Mouse (Mus musculus) stomach, embryonic 14.5 days (tissue): ENCODE measurements around the gene Cers6. TPM values are rescaled to one million over a fixed set of nuclear protein-coding genes. Genes with fewer than 3 reads are reported as not detected.

Experiments
- ATAC-seq: fragments of 200-750 bp; cut with Nextera tagmentation; 2 replicates; pipeline ENCODE4 v1.8.0; 2017; ENCODE audit warnings: low read depth, moderate TSS enrichment; ENCODE audit not compliant: insufficient number of reproducible peaks, insufficient read depth, low FRiP score
- H3K27ac ChIP-seq: fragments of 300-500 bp; sonication (generic); 2 replicates; pipeline ENCODE4 v1.5.1; 2014; ENCODE audit warnings: mild to moderate bottlenecking, low read length, moderate library complexity, mixed read lengths
- H3K27me3 ChIP-seq: fragments of 300-500 bp; sonication (generic); 2 replicates; pipeline ENCODE4 v1.6.1; 2014; ENCODE audit warnings: low read length, control low read depth, mixed read lengths; ENCODE audit not compliant: control insufficient read depth, insufficient read depth
- H3K36me3 ChIP-seq: fragments of 300-500 bp; sonication (generic); 2 replicates; pipeline ENCODE4 v1.6.1; 2014; ENCODE audit warnings: mild to moderate bottlenecking, control low read depth, low read length, moderate library complexity, mixed read lengths; ENCODE audit not compliant: control insufficient read depth, insufficient read depth
- H3K4me1 ChIP-seq: fragments of 300-500 bp; sonication (generic); 2 replicates; pipeline ENCODE4 v1.6.1; 2014; ENCODE audit warnings: low read length, control low read depth, mixed read lengths; ENCODE audit not compliant: control insufficient read depth, insufficient read depth
- H3K4me2 ChIP-seq: fragments of 300-500 bp; sonication (generic); replicated peaks from 2 replicates; pipeline ENCODE4 v1.6.1; 2014; ENCODE audit warnings: low read depth, low read length, control low read depth
- H3K4me3 ChIP-seq: fragments of 300-500 bp; sonication (generic); 2 replicates; pipeline ENCODE4 v1.5.1; 2014; ENCODE audit warnings: low read depth, low read length, control low read depth
- H3K9ac ChIP-seq: fragments of 300-500 bp; sonication (generic); replicated peaks from 2 replicates; pipeline ENCODE4 v1.6.1; 2014; ENCODE audit warnings: low read depth, mild to moderate bottlenecking, control low read depth, low read length, moderate library complexity, mixed read lengths
- H3K9me3 ChIP-seq: fragments of 300-500 bp; sonication (generic); 2 replicates; pipeline ENCODE4 v1.6.1; 2016; ENCODE audit warnings: low read depth, low read length, control low read depth; ENCODE audit not compliant: control insufficient read depth
- WGBS: fragments of 180-500 bp; shearing (Covaris S2); extraction: QIAGEN DNeasy Blood & Tissue Kit; methylation state at CpG from one replicate; pipeline ENCODE4 v1.1.7; 2014; 5-methylcytosine and 5-hydroxymethylcytosine counted together
- polyA plus RNA-seq: library from polyadenylated mRNA; unstranded; fragments of >200 nt; fragmentation: Nextera tagmentation; extraction: Ambion mirVana; gene quantifications from 2 replicates; pipeline ENCODE4 v1.2.1, GENCODE M21; 2014

Cers6 gene
- polyA plus RNA-seq, 1 experiment from 2014 or later, result 37.5 TPM

GRCm38 (mm10) chr2:69015172-69015724 lies 154.0 kb downstream of the Cers6 start:
- no peak overlapping the region for H3K9ac ChIP-seq
- 0 out of 2 replicates have a peak, but pooled peaks cover 6% of the 10 kb centered on the region for H3K4me1 ChIP-seq
- no peak for ATAC-seq
- WGBS, result 83% methylated on average over 9 of the region's 9 CpGs
- H3K9me3 ChIP-seq, result no peaks in the 10 kb centered on the region
- H3K36me3 ChIP-seq, result no peaks in the 10 kb centered on the region
- H3K27ac ChIP-seq, result no peak overlapping the region
- no peak overlapping the region for H3K4me2 ChIP-seq
- no peaks in the 10 kb centered on the region for H3K27me3 ChIP-seq
- H3K4me3 ChIP-seq, result no peak overlapping the region

DNA sequence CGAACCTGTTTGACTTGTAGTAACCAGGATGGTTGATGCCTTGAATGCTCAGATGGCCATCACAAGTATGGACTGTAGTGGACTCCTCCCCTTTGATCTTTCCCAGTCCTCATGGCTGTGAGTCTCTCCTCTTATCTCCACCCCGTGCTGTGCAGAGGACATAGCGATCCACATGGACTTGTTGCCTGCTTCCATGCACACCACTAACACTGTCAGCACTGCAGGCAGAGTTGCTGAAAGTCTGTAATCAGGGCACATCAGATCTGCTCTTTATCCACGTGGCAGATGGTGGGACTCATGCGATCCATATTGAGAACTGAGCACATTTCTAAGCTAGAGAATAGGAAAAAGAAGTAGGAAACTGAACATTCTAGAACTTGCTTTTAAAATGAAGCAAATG lies 154.6 kb downstream of the Cers6 start:
- 83% methylated on average over 5 of the region's 5 CpGs for WGBS
- no peak for ATAC-seq

DNA sequence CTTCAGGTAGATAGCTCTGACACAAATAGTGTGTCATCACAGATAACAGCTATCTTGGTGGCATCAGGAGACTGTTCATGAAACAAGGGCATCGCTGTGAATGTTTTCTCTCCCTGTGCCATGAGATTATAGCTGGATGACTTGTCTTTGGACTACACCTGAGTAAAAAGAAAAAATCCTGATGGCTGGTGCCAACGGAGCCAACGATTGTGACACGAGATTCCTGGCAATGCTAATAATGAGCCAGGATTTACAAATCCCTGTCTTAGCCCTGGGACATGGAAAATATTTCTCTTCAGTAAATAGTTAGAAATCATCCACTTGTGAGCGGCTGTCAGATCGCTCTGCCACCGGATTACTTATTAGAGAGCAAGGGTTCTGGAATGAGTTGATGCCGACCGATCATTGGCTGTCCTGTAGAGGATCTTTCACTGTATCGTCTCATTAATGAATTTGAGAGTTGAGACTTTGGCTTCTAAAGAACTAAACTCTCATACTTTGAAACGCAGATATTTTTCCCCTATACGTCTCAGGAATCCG lies 157.9 kb downstream of the Cers6 start:
- H3K36me3 ChIP-seq, result no peaks in the 10 kb centered on the region
- H3K27ac ChIP-seq, result no peak overlapping the region
- no peaks in the 10 kb centered on the region for H3K27me3 ChIP-seq
- no peaks in the 10 kb centered on the region for H3K9me3 ChIP-seq
- 90% methylated on average over 13 of the region's 13 CpGs for WGBS
- H3K4me3 ChIP-seq, result no peak overlapping the region
- no peak for ATAC-seq
- H3K9ac ChIP-seq, result no peak overlapping the region
- H3K4me1 ChIP-seq, result peaks cover 10% of the 10 kb centered on the region; the same call in 1 of the 2 replicates
- no peak overlapping the region for H3K4me2 ChIP-seq

More for the DNA sequence above, 154.6 kb downstream of the Cers6 start:
- no peak overlapping the region for H3K4me2 ChIP-seq
- H3K9me3 ChIP-seq, result no peaks in the 10 kb centered on the region
- H3K9ac ChIP-seq, result no peak overlapping the region
- no peaks in the 10 kb centered on the region for H3K27me3 ChIP-seq
- peaks cover 10% of the 10 kb centered on the region; the same call in 1 of the 2 replicates for H3K4me1 ChIP-seq
- H3K36me3 ChIP-seq, result no peaks in the 10 kb centered on the region
- H3K27ac ChIP-seq, result no peak overlapping the region
- H3K4me3 ChIP-seq, result no peak overlapping the region

GRCm38 (mm10) chr2:69019821-69020489 lies 158.7 kb downstream of the Cers6 start:
- Histone ChIP-seq H3K4me2 (no peak overlapping the region), H3K9me3 (no peaks in the 10 kb centered on the region), H3K4me1 (peaks cover 10% of the 10 kb centered on the region; the same call in 1 of the 2 replicates), H3K9ac (no peak overlapping the region), H3K36me3 (no peaks in the 10 kb centered on the region), H3K27ac (no peak overlapping the region), H3K27me3 (no peaks in the 10 kb centered on the region), H3K4me3 (no peak overlapping the region)
- no peak for ATAC-seq
- WGBS, result 71% methylated on average over 6 of the region's 6 CpGs

GRCm38 (mm10) chr2:69020636-69021310 lies 159.5 kb downstream of the Cers6 start:
- H3K9me3 ChIP-seq, result no peaks in the 10 kb centered on the region
- no peaks in the 10 kb centered on the region for H3K27me3 ChIP-seq
- no peak for ATAC-seq
- peaks cover 10% of the 10 kb centered on the region; the same call in 1 of the 2 replicates for H3K4me1 ChIP-seq
- no peak overlapping the region for H3K9ac ChIP-seq
- H3K27ac ChIP-seq, result no peak overlapping the region
- no peaks in the 10 kb centered on the region for H3K36me3 ChIP-seq
- no peak overlapping the region for H3K4me2 ChIP-seq
- no peak overlapping the region for H3K4me3 ChIP-seq
- WGBS, result 72% methylated on average over 4 of the region's 4 CpGs

GRCm38 (mm10) chr2:69021516-69021915 lies 160.3 kb downstream of the Cers6 start:
- WGBS, result 37% methylated on average over 4 of the region's 4 CpGs
- no peak overlapping the region for H3K9ac ChIP-seq

GRCm38 (mm10) chr2:69024856-69025255 lies 163.6 kb downstream of the Cers6 start:
- Histone ChIP-seq H3K4me1 (peaks cover 8% of the 10 kb centered on the region; the same call in 1 of the 2 replicates), H3K4me3 (no peak overlapping the region), H3K27ac (no peak overlapping the region), H3K4me2 (no peak overlapping the region), H3K27me3 (no peaks in the 10 kb centered on the region), H3K36me3 (no peaks in the 10 kb centered on the region), H3K9me3 (no peaks in the 10 kb centered on the region), H3K9ac (no peak overlapping the region)
- no peak for ATAC-seq
- 86% methylated on average over 2 of the region's 2 CpGs for WGBS

More at GRCm38 (mm10) chr2:69021516-69021915, 160.3 kb downstream of the Cers6 start:
- Histone ChIP-seq H3K36me3 (no peaks in the 10 kb centered on the region), H3K9me3 (no peaks in the 10 kb centered on the region), H3K4me2 (no peak overlapping the region), H3K27ac (no peak overlapping the region; the same call in 1 of the 2 replicates), H3K4me3 (no peak overlapping the region), H3K4me1 (peaks cover 10% of the 10 kb centered on the region; the same call in 1 of the 2 replicates), H3K27me3 (no peaks in the 10 kb centered on the region)
- ATAC-seq, result no peak

- no peak overlapping the region for H3K9ac ChIP-seq
- H3K27me3 ChIP-seq, result no peaks in the 10 kb centered on the region
- ATAC-seq, result peak; percentile 49; the same call in 1 of the 2 replicates
- no peak overlapping the region for H3K27ac ChIP-seq
- H3K9me3 ChIP-seq, result no peaks in the 10 kb centered on the region
- H3K4me3 ChIP-seq, result no peak overlapping the region
- no peaks in the 10 kb centered on the region; the same call in 1 of the 2 replicates for H3K4me1 ChIP-seq
- no peaks in the 10 kb centered on the region for H3K36me3 ChIP-seq
- 49% methylated on average over 2 of the region's 2 CpGs for WGBS
- no peak overlapping the region for H3K4me2 ChIP-seq
These were observed 171.3 kb downstream of the Cers6 start for GRCm38 (mm10) chr2:69032562-69032961.
